Mouse (Mus musculus) forebrain, embryonic 15.5 days (tissue): Measurements from ENCODE around the gene Rhbdd2. TPM values are rescaled to one million over a fixed set of nuclear protein-coding genes. Genes with fewer than 3 reads are reported as not detected.

Source experiments
- ATAC-seq: fragments of 200-750 bp; cut with Nextera tagmentation; replicated peaks from 2 replicates; pipeline ENCODE4 v1.8.0; 2017; ENCODE audit warnings: mild to moderate bottlenecking, moderate TSS enrichment, moderate library complexity
- H3K27ac ChIP-seq: fragments of 300-500 bp; sonication (generic); replicated peaks from 2 replicates; pipeline ENCODE4 v1.5.1; 2015; ENCODE audit warnings: mild to moderate bottlenecking, inconsistent platforms
- H3K27me3 ChIP-seq: fragments of 300-500 bp; sonication (generic); 2 replicates; pipeline ENCODE4 v1.6.1; 2015; ENCODE audit warnings: inconsistent platforms
- H3K36me3 ChIP-seq: fragments of 300-500 bp; sonication (generic); 2 replicates; pipeline ENCODE4 v1.6.1; 2015; ENCODE audit warnings: mild to moderate bottlenecking, inconsistent platforms
- H3K4me1 ChIP-seq: fragments of 300-500 bp; sonication (generic); 2 replicates; pipeline ENCODE4 v1.6.1; 2015; ENCODE audit warnings: inconsistent platforms
- H3K4me2 ChIP-seq: fragments of 300-500 bp; sonication (generic); replicated peaks from 2 replicates; pipeline ENCODE4 v1.6.1; 2015; ENCODE audit warnings: mild to moderate bottlenecking, inconsistent platforms
- H3K4me3 ChIP-seq: fragments of 300-500 bp; sonication (generic); 2 replicates; pipeline ENCODE4 v1.5.1; 2015; ENCODE audit warnings: mild to moderate bottlenecking, inconsistent platforms
- H3K9ac ChIP-seq: fragments of 300-500 bp; sonication (generic); replicated peaks from 2 replicates; pipeline ENCODE4 v1.6.1; 2015; ENCODE audit warnings: mild to moderate bottlenecking, inconsistent platforms
- H3K9me3 ChIP-seq: fragments of 300-500 bp; sonication (generic); 2 replicates; pipeline ENCODE4 v1.6.1; 2016; ENCODE audit warnings: inconsistent platforms
- WGBS: fragments of 180-500 bp; shearing (Covaris S2); methylation state at CpG from one replicate; pipeline ENCODE4 v1.1.7; 2015; ENCODE audit warnings: mixed read lengths; 5-methylcytosine and 5-hydroxymethylcytosine counted together
- polyA plus RNA-seq: library from polyadenylated mRNA; unstranded; fragments of >200 nt; fragmentation: Nextera tagmentation; extraction: Ambion mirVana; gene quantifications from 2 replicates; pipeline ENCODE4 v1.2.1, GENCODE M21; 2015

Rhbdd2 gene
- polyA plus RNA-seq, 1 experiment from 2014 or later = 61.5 TPM

DNA sequence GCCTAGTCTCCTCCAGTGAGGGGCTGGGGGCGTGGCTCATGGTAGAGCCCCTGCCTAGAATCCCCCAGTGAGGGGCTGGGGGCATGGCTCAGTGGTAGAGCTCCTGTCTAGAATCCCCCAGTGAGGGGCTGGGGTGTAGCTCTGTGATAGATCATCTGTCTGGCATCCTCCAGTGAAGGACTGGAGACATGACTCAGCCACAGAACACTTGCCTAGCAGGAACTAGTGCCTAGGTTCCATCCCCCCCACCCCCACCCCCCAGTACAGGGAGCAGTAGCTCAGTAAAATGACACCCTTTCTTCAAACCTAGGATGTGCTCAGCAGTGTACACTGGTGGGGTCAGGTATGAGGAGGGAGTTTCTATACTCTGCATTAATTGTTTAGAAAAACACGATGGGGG is 38.5 kb downstream of the Rhbdd2 start:
- Histone ChIP-seq H3K27me3 (no peaks in the 10 kb centered on the region), H3K4me2 (no peak overlapping the region), H3K4me1 (peaks cover 16% of the 10 kb centered on the region), H3K9ac (no peak overlapping the region), H3K4me3 (no peak overlapping the region), H3K36me3 (no peaks in the 10 kb centered on the region), H3K27ac (no peak overlapping the region), H3K9me3 (no peaks in the 10 kb centered on the region)
- 68% methylated on average over 2 of the region's 2 CpGs for WGBS
- no peak for ATAC-seq

GRCm38 (mm10) chr5:135672509-135672908 is 40.1 kb downstream of the Rhbdd2 start:
- Histone ChIP-seq H3K4me1 (peaks cover 16% of the 10 kb centered on the region), H3K27ac (no peak overlapping the region), H3K9me3 (no peaks in the 10 kb centered on the region), H3K4me3 (no peak overlapping the region), H3K9ac (no peak overlapping the region), H3K36me3 (no peaks in the 10 kb centered on the region), H3K4me2 (no peak overlapping the region), H3K27me3 (no peaks in the 10 kb centered on the region)
- no peak for ATAC-seq
- 63% methylated on average over 4 of the region's 4 CpGs for WGBS

GRCm38 (mm10) chr5:135672980-135673379 is 40.6 kb downstream of the Rhbdd2 start:
- Histone ChIP-seq H3K27me3 (no peaks in the 10 kb centered on the region), H3K9ac (no peak overlapping the region), H3K9me3 (no peaks in the 10 kb centered on the region), H3K36me3 (no peaks in the 10 kb centered on the region), H3K4me2 (no peak overlapping the region), H3K27ac (no peak overlapping the region), H3K4me3 (no peak overlapping the region), H3K4me1 (peaks cover 16% of the 10 kb centered on the region)
- ATAC-seq = no peak
- WGBS = 59% methylated on average over 5 of the region's 5 CpGs

DNA sequence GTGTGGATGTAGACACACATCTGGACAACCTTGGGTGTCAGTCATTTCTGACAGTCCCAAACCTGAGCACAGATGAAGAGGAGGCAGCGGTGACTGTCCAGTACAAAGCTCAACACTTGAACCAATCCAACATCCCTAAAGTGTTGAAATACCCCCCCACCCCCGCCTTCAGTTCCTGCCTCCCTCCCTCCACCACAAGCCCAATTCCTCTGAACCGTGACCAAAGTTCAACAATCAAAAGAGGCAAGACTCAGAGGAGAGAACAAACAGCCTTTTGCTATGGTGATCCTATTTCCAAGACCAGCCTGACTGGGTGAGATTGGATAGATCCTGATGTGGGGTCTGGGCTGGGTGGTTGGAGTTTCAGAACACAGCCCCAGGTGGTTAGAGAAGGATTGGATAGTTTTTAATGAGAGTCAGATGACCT is 41.9 kb downstream of the Rhbdd2 start:
- H3K36me3 ChIP-seq = no peaks in the 10 kb centered on the region
- 10% methylated on average over 3 of the region's 3 CpGs for WGBS
- no peak overlapping the region for H3K4me2 ChIP-seq
- peak; percentile 57 for ATAC-seq
- no peaks in the 10 kb centered on the region for H3K27me3 ChIP-seq
- H3K27ac ChIP-seq = peak overlapping the region; percentile 70
- H3K9me3 ChIP-seq = no peaks in the 10 kb centered on the region
- no peak overlapping the region for H3K4me3 ChIP-seq
- H3K9ac ChIP-seq = no peak overlapping the region
- peaks cover 16% of the 10 kb centered on the region for H3K4me1 ChIP-seq

- H3K4me2 ChIP-seq = peak overlapping the region; percentile 41
- H3K27me3 ChIP-seq = no peaks in the 10 kb centered on the region
- WGBS = under 1% methylated on average over 11 of the region's 11 CpGs
- no peaks in the 10 kb centered on the region for H3K36me3 ChIP-seq
- peak; percentile 78 for ATAC-seq
- no peaks in the 10 kb centered on the region for H3K9me3 ChIP-seq
- peaks cover 16% of the 10 kb centered on the region for H3K4me1 ChIP-seq
- peak overlapping the region; percentile 70 for H3K27ac ChIP-seq
- H3K9ac ChIP-seq = no peak overlapping the region
- H3K4me3 ChIP-seq = peak overlapping the region; percentile 5; the same call in 1 of the 2 replicates
These were observed 42.4 kb downstream of the Rhbdd2 start for GRCm38 (mm10) chr5:135674821-135675220.

DNA sequence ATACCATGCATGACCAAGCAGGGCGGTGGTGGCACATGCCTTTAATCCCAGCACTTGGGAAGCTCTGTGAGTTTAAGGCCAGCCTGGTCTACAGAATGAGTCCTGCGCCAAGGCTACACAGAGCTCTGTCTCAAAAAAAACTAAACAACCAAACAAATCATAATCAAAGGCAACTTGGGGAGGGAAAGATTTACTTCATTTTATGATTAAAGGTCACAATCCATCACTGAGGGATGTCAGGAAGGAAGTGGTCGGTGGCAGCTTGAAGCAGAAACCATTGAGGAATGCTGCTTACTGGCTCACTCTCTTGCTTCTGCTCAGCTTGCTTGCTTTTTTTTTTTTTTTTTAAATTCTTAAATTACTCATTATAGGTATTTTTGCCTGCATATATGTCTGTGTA is 44.3 kb downstream of the Rhbdd2 start:
- H3K4me2 ChIP-seq = no peak overlapping the region
- no peak overlapping the region for H3K27ac ChIP-seq
- peaks cover 16% of the 10 kb centered on the region for H3K4me1 ChIP-seq
- H3K9ac ChIP-seq = no peak overlapping the region
- WGBS = 92% methylated on average over 3 of the region's 3 CpGs
- H3K27me3 ChIP-seq = no peaks in the 10 kb centered on the region
- H3K4me3 ChIP-seq = no peak overlapping the region
- H3K9me3 ChIP-seq = no peaks in the 10 kb centered on the region
- no peak for ATAC-seq
- no peaks in the 10 kb centered on the region for H3K36me3 ChIP-seq

- no peak for ATAC-seq
- Histone ChIP-seq H3K4me2 (no peak overlapping the region), H3K27me3 (no peaks in the 10 kb centered on the region), H3K36me3 (no peaks in the 10 kb centered on the region), H3K9me3 (no peaks in the 10 kb centered on the region), H3K4me3 (no peak overlapping the region), H3K27ac (no peak overlapping the region), H3K9ac (no peak overlapping the region), H3K4me1 (peaks cover 16% of the 10 kb centered on the region)
- WGBS = 81% methylated on average over 2 of the region's 2 CpGs
These were observed 44.8 kb downstream of the Rhbdd2 start for GRCm38 (mm10) chr5:135677251-135677650.

DNA sequence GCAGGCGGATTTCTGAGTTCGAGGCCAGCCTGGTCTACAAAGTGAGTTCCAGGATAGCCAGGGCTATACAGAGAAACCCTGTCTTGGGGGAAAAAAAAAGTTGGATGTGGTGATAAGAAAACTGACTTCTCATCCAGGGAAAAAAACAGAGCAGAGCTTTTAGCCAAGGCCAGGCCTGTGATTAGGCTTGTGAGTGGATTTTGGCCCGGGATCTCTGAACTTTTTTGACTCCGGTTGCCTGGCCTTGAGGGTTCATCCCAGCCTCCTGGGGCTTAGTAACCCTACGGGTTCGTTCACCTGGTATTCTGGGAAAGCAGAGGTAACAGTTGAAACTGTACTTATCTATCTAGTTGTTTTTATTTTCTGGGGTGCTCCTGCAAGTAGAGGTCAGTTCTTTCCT is 46.1 kb downstream of the Rhbdd2 start:
- WGBS = 96% methylated on average over 6 of the region's 6 CpGs
- ATAC-seq = no peak
- Histone ChIP-seq H3K4me1 (peaks cover 16% of the 10 kb centered on the region), H3K36me3 (no peaks in the 10 kb centered on the region), H3K27me3 (no peaks in the 10 kb centered on the region), H3K4me2 (no peak overlapping the region), H3K9me3 (no peaks in the 10 kb centered on the region), H3K9ac (no peak overlapping the region), H3K27ac (no peak overlapping the region), H3K4me3 (no peak overlapping the region)

DNA sequence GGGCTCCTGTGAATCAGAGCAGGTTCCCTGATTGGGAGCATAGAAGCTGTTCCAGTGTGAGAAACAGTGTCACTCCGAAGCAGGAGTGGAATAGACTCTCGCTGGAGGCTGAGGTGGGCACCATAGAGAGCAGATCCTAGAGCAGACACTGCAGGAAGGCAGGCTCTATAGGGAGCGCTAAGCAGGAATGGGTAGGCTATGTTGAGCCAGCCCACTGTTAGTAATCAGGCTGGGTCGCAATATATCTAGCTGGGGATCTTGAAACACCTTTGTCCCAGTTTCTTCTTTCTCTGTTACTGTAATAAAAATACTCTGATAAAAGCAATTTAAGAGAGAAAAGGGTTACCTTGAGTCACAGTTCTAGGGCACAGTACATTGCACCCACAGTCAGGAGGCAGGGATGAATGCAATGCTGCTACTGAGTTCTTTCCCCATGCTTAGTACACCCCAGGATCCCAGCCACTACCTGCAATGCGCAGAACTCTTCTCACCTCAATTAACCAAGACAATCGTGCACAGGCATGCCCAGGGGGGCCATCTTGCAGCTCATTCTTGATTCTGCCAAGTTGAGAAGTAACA is 48.6 kb downstream of the Rhbdd2 start:
- H3K4me2 ChIP-seq = no peak overlapping the region
- WGBS = 85% methylated on average over 6 of the region's 6 CpGs
- no peak for ATAC-seq

DNA sequence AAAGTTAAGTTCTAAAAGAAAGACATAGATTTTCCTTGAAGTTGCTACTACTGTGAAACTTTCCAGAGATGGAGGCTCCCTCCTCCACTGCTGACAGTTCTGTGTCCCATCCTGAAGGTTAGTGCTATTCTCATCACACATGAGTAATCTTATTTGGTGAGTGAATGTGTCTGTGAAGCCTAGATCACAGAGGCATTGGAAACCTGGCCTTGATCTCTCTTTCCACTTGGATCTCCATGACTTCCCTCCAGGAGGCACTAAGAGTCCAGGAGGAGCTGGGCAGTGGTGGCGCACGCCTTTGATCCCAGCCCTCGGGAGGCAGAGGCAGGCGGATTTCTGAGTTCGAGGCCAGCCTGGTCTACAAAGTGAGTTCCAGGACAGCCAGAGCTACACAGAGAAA is 49.6 kb downstream of the Rhbdd2 start:
- no peaks in the 10 kb centered on the region for H3K27me3 ChIP-seq
- WGBS = 86% methylated on average over 5 of the region's 5 CpGs
- ATAC-seq = no peak
- H3K4me2 ChIP-seq = no peak overlapping the region
- no peaks in the 10 kb centered on the region for H3K4me1 ChIP-seq
- no peak overlapping the region for H3K9ac ChIP-seq
- H3K4me3 ChIP-seq = no peak overlapping the region
- H3K9me3 ChIP-seq = no peaks in the 10 kb centered on the region
- H3K36me3 ChIP-seq = no peaks in the 10 kb centered on the region
- H3K27ac ChIP-seq = no peak overlapping the region

More for the DNA sequence above, 48.6 kb downstream of the Rhbdd2 start:
- H3K4me3 ChIP-seq = no peak overlapping the region
- no peaks in the 10 kb centered on the region for H3K4me1 ChIP-seq
- no peaks in the 10 kb centered on the region for H3K36me3 ChIP-seq
- H3K27ac ChIP-seq = no peak overlapping the region
- H3K9me3 ChIP-seq = no peaks in the 10 kb centered on the region
- no peak overlapping the region for H3K9ac ChIP-seq
- no peaks in the 10 kb centered on the region for H3K27me3 ChIP-seq

GRCm38 (mm10) chr5:135682942-135683570 is 50.6 kb downstream of the Rhbdd2 start:
- 94% methylated on average over 12 of the region's 12 CpGs for WGBS
- Histone ChIP-seq H3K4me3 (no peak overlapping the region), H3K27ac (no peak overlapping the region)

GRCm38 (mm10) chr5:135690401-135690800 is 58.0 kb downstream of the Rhbdd2 start:
- WGBS = 78% methylated on average over 5 of the region's 5 CpGs
- no peaks in the 10 kb centered on the region for H3K27me3 ChIP-seq

More at GRCm38 (mm10) chr5:135682942-135683570, 50.6 kb downstream of the Rhbdd2 start:
- H3K36me3 ChIP-seq = no peaks in the 10 kb centered on the region
- H3K9me3 ChIP-seq = no peaks in the 10 kb centered on the region
- H3K9ac ChIP-seq = no peak overlapping the region
- H3K4me1 ChIP-seq = no peaks in the 10 kb centered on the region; the same call in 1 of the 2 replicates
- H3K27me3 ChIP-seq = no peaks in the 10 kb centered on the region
- H3K4me2 ChIP-seq = no peak overlapping the region
- no peak for ATAC-seq

DNA sequence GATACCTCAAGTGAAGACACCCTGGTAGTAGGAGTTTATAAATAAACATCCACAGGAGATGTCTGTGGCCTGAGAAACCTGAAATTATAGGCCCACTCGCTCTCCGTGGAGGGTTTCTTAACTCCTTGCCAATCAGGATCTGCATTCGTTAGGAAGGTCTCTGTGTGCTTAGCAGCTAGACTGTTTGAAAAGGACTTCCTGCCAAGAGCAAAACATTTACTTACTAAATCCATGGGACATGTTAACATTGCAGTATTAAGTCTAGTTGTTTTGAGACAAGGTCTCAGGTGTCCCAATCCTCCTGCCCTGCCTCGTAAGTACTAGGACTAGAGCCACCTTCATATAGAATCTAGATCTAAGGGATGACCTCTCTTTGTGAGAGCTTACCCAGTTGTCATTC is 58.8 kb downstream of the Rhbdd2 start:
- no peak for ATAC-seq
- H3K9me3 ChIP-seq = no peaks in the 10 kb centered on the region
- H3K27me3 ChIP-seq = no peaks in the 10 kb centered on the region
- no peak overlapping the region for H3K4me3 ChIP-seq
- no peak overlapping the region for H3K4me2 ChIP-seq
- WGBS = 65% methylated on average over 4 of the region's 4 CpGs
- H3K4me1 ChIP-seq = peaks cover 25% of the 10 kb centered on the region
- H3K36me3 ChIP-seq = no peaks in the 10 kb centered on the region
- H3K9ac ChIP-seq = no peak overlapping the region
- no peak overlapping the region for H3K27ac ChIP-seq

More at GRCm38 (mm10) chr5:135690401-135690800, 58.0 kb downstream of the Rhbdd2 start:
- Histone ChIP-seq H3K9ac (peak overlapping the region; percentile 81; the same call in 1 of the 2 replicates), H3K4me1 (peaks cover 25% of the 10 kb centered on the region), H3K4me3 (peak overlapping the region; percentile 80), H3K4me2 (peak overlapping the region; percentile 89), H3K27ac (no peak overlapping the region), H3K36me3 (no peaks in the 10 kb centered on the region), H3K9me3 (no peaks in the 10 kb centered on the region)
- ATAC-seq = no peak
